Mouse (Mus musculus) thymus, adult 2 months (tissue): Measurements from ENCODE around the gene Nptx2.

Source experiments
- CTCF ChIP-seq: fragments of 200-500 bp; IDR thresholded peaks from 2 replicates; pipeline ENCODE4 v1.5.1; 2012; ENCODE audit warnings: mild to moderate bottlenecking, control low read depth, low read length, moderate library complexity, borderline replicate concordance; ENCODE audit not compliant: control insufficient read depth, poor library complexity, insufficient read depth; ENCODE audit errors: extremely low read depth
- POLR2A ChIP-seq: fragments of 200-500 bp; IDR thresholded peaks from 2 replicates; pipeline ENCODE4 v1.6.1; 2012; ENCODE audit warnings: mild to moderate bottlenecking, low read length, control low read depth, moderate library complexity; ENCODE audit not compliant: control insufficient read depth, poor library complexity, insufficient read depth; ENCODE audit errors: extremely low read depth

DNA sequence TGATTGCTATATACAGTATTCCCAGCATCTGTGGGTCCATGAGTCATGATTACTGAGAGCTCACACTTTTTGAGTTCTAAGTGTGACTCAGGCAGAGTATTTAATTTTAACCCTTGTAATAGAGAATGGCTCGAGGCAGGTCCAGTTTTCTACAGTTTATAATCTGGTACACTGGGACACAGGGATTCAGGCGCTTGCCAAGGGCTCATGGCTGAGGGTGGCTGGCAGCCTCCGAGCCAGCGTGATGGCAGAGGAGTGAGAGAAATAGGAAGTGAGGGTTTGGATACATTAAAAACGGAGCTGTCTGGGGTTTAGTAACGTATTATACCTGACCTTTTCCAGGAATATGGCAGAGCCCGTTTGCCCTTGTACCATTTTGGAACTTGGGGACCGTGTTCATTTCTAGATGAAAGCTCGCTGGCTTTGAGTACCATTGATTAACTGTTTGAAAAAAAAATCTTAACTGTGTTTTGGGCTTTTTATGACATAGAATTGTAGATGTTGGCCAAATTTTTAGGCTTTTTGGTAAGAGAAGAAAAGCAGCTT, 1.7 kb downstream of the Nptx2 start:
- TF ChIP-seq CTCF (no peak), POLR2A (no peak)
